Comparison of ENCODE assay signal across 8 mouse cellular contexts in genomic region chr17:28622300-28622759, GRCm38 (mm10). TPM values are rescaled to one million over a fixed set of nuclear protein-coding genes. Genes with fewer than 3 reads are reported as not detected.
A peak's percentile ranks its signal among the peaks of the same experiment; 100 is the strongest.
DNase-seq lines count a peak whose midpoint lies in the region; ATAC-seq and TF ChIP-seq lines count a peak whose summit lies in the region.

Gene Srpk1, minus strand, starts transcription at chr17:28622709.

- DNase-seq in c-Kit-positive CD71-positive TER-119-positive erythroid progenitor cells, embryonic 14.5 days (ENCODE audit: low spot score): peak; percentile 82
- DNase-seq in heart, postnatal 10 days: peak; percentile 93
- DNase-seq in large intestine, adult 2 months (ENCODE audit: low read depth, low spot score): peak; percentile 69
- peak; percentile 93 for DNase-seq in liver, postnatal 0 days
- DNase-seq in testis, postnatal 14 days (ENCODE audit: low spot score): peak; percentile 94

- no peaks in the 10 kb centered on the region for H3K27me3 ChIP-seq in E14TG2a.4 (ENCODE audit: insufficient read depth, low read length)
- H3K27me3 ChIP-seq in forebrain, embryonic 13.5 days: no peaks in the 10 kb centered on the region
- H3K27me3 ChIP-seq in liver, postnatal 0 days (ENCODE audit: insufficient read depth, low read length): no peaks in the 10 kb centered on the region
- H3K27me3 ChIP-seq in neural tube, embryonic 14.5 days (ENCODE audit: control insufficient read depth, insufficient read depth, low read length): no peaks in the 10 kb centered on the region

- TF ChIP-seq CTCF in E14TG2a.4 (conservative IDR thresholded peaks at IDR 0.05; ENCODE audit: low read length): no peak
- TF ChIP-seq CTCF in liver, postnatal 0 days (IDR thresholded peaks at IDR 0.05; ENCODE audit: low read depth): no peak

- intact Hi-C loops in heart, postnatal 10 days (cut with DNase I): no loop called here

- H3K27ac ChIP-seq in forebrain, embryonic 13.5 days: peak within 1 kb of the TSS; percentile 88
- peak within 1 kb of the TSS; percentile 87 for H3K27ac ChIP-seq in liver, postnatal 0 days (ENCODE audit: low read depth)
- H3K27ac ChIP-seq in neural tube, embryonic 14.5 days (ENCODE audit: low read depth, low read length): peak within 1 kb of the TSS; percentile 89

- ATAC-seq in forebrain, embryonic 13.5 days: peak; percentile 96
- peak; percentile 91 for ATAC-seq in liver, postnatal 0 days
- peak; percentile 94 for ATAC-seq in neural tube, embryonic 14.5 days (ENCODE audit: low read depth)

- H3K9me3 ChIP-seq in E14TG2a.4 (ENCODE audit: low read length): no peaks in the 10 kb centered on the region
- H3K9me3 ChIP-seq in forebrain, embryonic 13.5 days (replicated peaks): no peaks in the 10 kb centered on the region
- no peaks in the 10 kb centered on the region for H3K9me3 ChIP-seq in liver, postnatal 0 days (ENCODE audit: low read length)
- no peaks in the 10 kb centered on the region for H3K9me3 ChIP-seq in neural tube, embryonic 14.5 days (ENCODE audit: control insufficient read depth, low read length)

- peak within 1 kb of the TSS; percentile 98 for H3K9ac ChIP-seq in forebrain, embryonic 13.5 days
- H3K9ac ChIP-seq in liver, postnatal 0 days (replicated peaks): peak within 1 kb of the TSS; percentile 95
- peak within 1 kb of the TSS; percentile 93 for H3K9ac ChIP-seq in neural tube, embryonic 14.5 days (replicated peaks; ENCODE audit: low read depth, low read length)

- peak within 1 kb of the TSS; percentile 93 for H3K4me2 ChIP-seq in forebrain, embryonic 13.5 days
- H3K4me2 ChIP-seq in liver, postnatal 0 days (ENCODE audit: low read depth, low read length): peak within 1 kb of the TSS; percentile 83
- peak within 1 kb of the TSS; percentile 86 for H3K4me2 ChIP-seq in neural tube, embryonic 14.5 days (ENCODE audit: low read depth, low read length)

- peak within 1 kb of the TSS; percentile 91 for H3K4me3 ChIP-seq in E14TG2a.4 (replicated peaks; ENCODE audit: low read length)
- H3K4me3 ChIP-seq in forebrain, embryonic 13.5 days: peak within 1 kb of the TSS; percentile 99
- peak within 1 kb of the TSS; percentile 93 for H3K4me3 ChIP-seq in liver, postnatal 0 days (ENCODE audit: low read depth, low read length)
- peak within 1 kb of the TSS; percentile 95 for H3K4me3 ChIP-seq in neural tube, embryonic 14.5 days (ENCODE audit: low read depth, low read length)

- peaks cover 71% of the 10 kb centered on the region for H3K4me1 ChIP-seq in E14TG2a.4 (replicated peaks; ENCODE audit: low read depth, low read length)
- peaks cover 43% of the 10 kb centered on the region for H3K4me1 ChIP-seq in forebrain, embryonic 13.5 days
- peaks cover 29% of the 10 kb centered on the region for H3K4me1 ChIP-seq in liver, postnatal 0 days (ENCODE audit: insufficient read depth)
- H3K4me1 ChIP-seq in neural tube, embryonic 14.5 days (ENCODE audit: control insufficient read depth, insufficient read depth, low read length): peaks cover 11% of the 10 kb centered on the region

- WGBS in forebrain, embryonic 13.5 days: under 1% methylated on average over 42 of the region's 53 CpGs
- 1% methylated on average over 46 of the region's 53 CpGs for WGBS in large intestine, adult 2 months
- under 1% methylated on average over 38 of the region's 53 CpGs for whole genome bisulfite sequencing in liver, postnatal 0 days (ENCODE audit: insufficient replicate concordance)
- under 1% methylated on average over 49 of the region's 53 CpGs for WGBS in neural tube, embryonic 14.5 days

- H3K36me3 ChIP-seq in E14TG2a.4 (ENCODE audit: insufficient read depth, low read length): peaks cover 41% of the 10 kb centered on the region
- peaks cover 21% of the 10 kb centered on the region for H3K36me3 ChIP-seq in forebrain, embryonic 13.5 days (ENCODE audit: poor library complexity, severe bottlenecking)
- peaks cover 6% of the 10 kb centered on the region; the same call in 1 of the 2 replicates for H3K36me3 ChIP-seq in liver, postnatal 0 days (replicated peaks; ENCODE audit: insufficient read depth, low read length)
- H3K36me3 ChIP-seq in neural tube, embryonic 14.5 days (ENCODE audit: control insufficient read depth, insufficient read depth, low read length): 0 out of 2 replicates have a peak, but pooled peaks cover 4% of the 10 kb centered on the region

- TF ChIP-seq EP300 in liver, postnatal 0 days (IDR thresholded peaks at IDR 0.05; ENCODE audit: low read depth): no peak

RNA-seq across cellular contexts. Expression of gene Srpk1, which starts in this region (rescaled TPM):
- 134 and 135 TPM in 2 replicates for polyA plus RNA-seq in forebrain, embryonic 13.5 days (2015; fragmentation: Nextera tagmentation; extraction: Ambion mirVana)
- 10 to 100 TPM; 40.0 to 43.7 TPM for total RNA-seq in heart, postnatal 10 days (2021)
- 26.6 and 38.3 TPM in 2 replicates for polyA plus RNA-seq in large intestine, adult 2 months (2012; rRNA removed)
- polyA plus RNA-seq in liver, postnatal 0 days (2015; fragmentation: Nextera tagmentation; extraction: Ambion mirVana): 20.9 and 21.7 TPM in 2 replicates
- polyA plus RNA-seq in neural tube, embryonic 14.5 days (2014; fragmentation: Nextera tagmentation; extraction: Ambion mirVana): 110 and 129 TPM in 2 replicates

Comparison
In these comparisons a context has a peak if more than half of its experiments do, and no peak if none do; other contexts are left out.
1. Peak in every context shown above with its lines: DNase-seq, ATAC-seq, H3K4me3 ChIP-seq and H3K27ac ChIP-seq.